Mouse (Mus musculus) embryonic facial prominence, embryonic 10.5 days (tissue): ENCODE data around the gene Ptbp1. TPM values are rescaled to one million over a fixed set of nuclear protein-coding genes. Genes with fewer than 3 reads are reported as not detected.

ENCODE experiments used
- DNase-seq: peaks from one replicate; pipeline ENCODE4 v3.0.0-alpha.2; 2017; ENCODE audit warnings: low spot score
- H3K27ac ChIP-seq: fragments of 300-500 bp; sonication (generic); replicated peaks from 2 replicates; pipeline ENCODE4 v1.5.1; 2016; ENCODE audit warnings: mild to moderate bottlenecking
- H3K27me3 ChIP-seq: fragments of 300-500 bp; sonication (generic); replicated peaks from 2 replicates; pipeline ENCODE4 v1.6.1; 2016; ENCODE audit warnings: low read depth, mild to moderate bottlenecking; ENCODE audit not compliant: poor library complexity, severe bottlenecking
- H3K36me3 ChIP-seq: fragments of 300-500 bp; sonication (generic); replicated peaks from 2 replicates; pipeline ENCODE4 v1.6.1; 2016; ENCODE audit warnings: mild to moderate bottlenecking, moderate library complexity
- H3K4me1 ChIP-seq: fragments of 300-500 bp; sonication (generic); 2 replicates; pipeline ENCODE4 v1.6.1; 2016
- H3K4me3 ChIP-seq: fragments of 300-500 bp; sonication (generic); 2 replicates; pipeline ENCODE4 v1.5.1; 2016; ENCODE audit warnings: mild to moderate bottlenecking, moderate library complexity
- H3K9me3 ChIP-seq: fragments of 300-500 bp; sonication (generic); 2 replicates; pipeline ENCODE4 v1.6.1; 2016; ENCODE audit warnings: mild to moderate bottlenecking
- WGBS: fragments of 180-500 bp; shearing (Covaris S2); methylation state at CpG from one replicate; pipeline ENCODE4 v1.1.7; 2016; 5-methylcytosine and 5-hydroxymethylcytosine counted together
- polyA plus RNA-seq: library from polyadenylated mRNA; unstranded; fragments of >200 nt; fragmentation: Nextera tagmentation; extraction: Ambion mirVana; gene quantifications from 2 replicates; pipeline ENCODE4 v1.2.1, GENCODE M21; 2016

The Ptbp1 gene
- polyA plus RNA-seq, 1 experiment from 2014 or later: 406 TPM

DNA sequence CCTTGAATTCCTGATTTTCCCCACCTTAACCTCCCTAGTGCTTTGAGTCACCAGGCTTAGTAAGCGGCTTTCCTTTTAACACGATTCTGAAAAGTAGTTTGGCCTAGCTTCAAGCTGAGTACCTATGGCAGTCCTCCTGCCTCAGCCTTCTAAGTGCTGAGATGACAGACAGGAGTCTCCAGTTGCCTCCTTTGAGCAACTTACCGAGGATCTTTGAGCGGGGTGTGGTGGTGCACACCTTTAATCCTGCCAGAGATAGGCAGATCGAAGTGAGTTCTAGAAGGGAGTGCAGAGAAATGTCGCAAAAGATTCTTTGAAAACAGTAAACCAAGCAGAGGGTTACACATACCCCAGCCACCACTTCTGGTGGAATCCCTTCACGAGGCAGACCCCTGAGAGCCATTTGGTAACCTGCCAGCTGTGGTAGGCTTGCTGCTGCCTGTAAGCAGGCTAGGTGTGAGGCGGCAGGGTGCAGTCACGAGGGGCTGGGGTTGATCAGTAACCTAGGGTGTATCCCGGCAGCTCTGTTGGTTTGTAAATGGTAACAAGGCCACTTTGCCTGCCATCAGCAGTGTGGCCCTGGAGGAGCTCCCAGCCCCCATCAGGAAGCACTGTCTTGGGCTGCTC lies 1.4 kb downstream of the Ptbp1 start:
- H3K4me1 ChIP-seq: peaks cover 68% of the 10 kb centered on the region
- peak overlapping the region; percentile 100 for H3K27ac ChIP-seq

DNA sequence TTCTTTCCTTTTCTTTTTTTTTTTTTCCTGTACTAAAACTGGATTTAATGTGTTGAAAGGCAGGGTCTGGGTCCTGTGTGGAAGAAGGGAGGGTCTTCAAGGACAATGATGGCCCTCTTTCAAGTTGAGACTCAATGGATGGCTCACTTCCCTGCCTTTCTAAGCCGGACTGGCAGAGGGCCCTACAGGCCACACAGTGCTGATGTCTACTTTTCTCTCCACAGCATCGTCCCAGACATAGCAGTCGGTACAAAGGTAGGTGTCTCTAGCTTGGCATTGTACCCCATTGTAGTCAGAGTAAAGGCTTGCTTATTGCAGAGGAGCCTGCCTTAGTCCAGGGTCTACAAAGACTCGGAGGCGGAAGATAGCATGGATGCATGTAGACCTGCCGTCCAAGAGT lies 2.1 kb downstream of the Ptbp1 start:
- peaks cover 64% of the 10 kb centered on the region for H3K4me1 ChIP-seq
- WGBS: 61% methylated on average over 6 of the region's 6 CpGs
- H3K27me3 ChIP-seq: no peaks in the 10 kb centered on the region
- H3K4me3 ChIP-seq: peak overlapping the region; percentile 99
- no peaks in the 10 kb centered on the region for H3K9me3 ChIP-seq
- H3K36me3 ChIP-seq: peaks cover 61% of the 10 kb centered on the region
- H3K27ac ChIP-seq: peak overlapping the region; percentile 100
- DNase-seq: no peak

More for the DNA sequence above, 1.4 kb downstream of the Ptbp1 start:
- H3K36me3 ChIP-seq: peaks cover 61% of the 10 kb centered on the region
- no peaks in the 10 kb centered on the region for H3K27me3 ChIP-seq
- no peaks in the 10 kb centered on the region for H3K9me3 ChIP-seq
- peak; percentile 36 for DNase-seq
- 7% methylated on average over 10 of the region's 10 CpGs for WGBS
- H3K4me3 ChIP-seq: peak overlapping the region; percentile 99

DNA sequence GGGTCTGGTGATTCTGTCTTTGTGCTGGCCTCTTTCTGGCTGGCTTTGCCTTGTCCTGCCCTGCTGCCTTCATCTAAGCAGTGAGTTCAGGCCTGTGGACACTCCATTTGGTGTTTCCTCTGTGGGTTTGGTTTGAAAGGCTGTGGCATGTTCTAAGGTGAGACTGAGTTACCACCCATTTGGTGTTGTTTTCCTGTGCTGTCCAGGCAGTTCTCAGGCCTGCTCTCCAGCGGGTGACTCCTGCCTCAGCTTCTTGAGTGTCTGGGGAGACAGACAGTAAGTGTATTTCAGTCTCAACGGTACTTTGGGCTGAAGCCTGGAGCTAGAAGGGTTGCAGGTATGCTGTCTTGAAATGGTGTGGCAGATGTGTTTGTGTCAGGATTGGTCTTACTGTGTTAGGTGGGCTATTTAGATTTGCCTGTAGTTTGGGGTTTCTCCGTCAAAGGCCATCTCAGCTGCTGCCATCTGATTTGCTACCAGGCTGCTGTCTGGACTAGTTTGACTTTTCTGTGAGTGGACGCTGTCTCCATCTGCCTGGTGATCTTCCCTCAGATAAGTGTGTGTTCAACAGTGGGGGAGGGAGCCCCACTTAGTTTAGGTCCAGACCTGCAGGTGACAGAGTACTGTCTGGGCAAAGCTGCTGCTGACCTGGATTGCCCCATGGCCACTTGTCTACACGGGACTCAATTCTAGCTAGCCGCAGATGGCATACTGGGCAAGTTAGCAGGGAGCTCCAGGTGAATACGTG lies 2.7 kb downstream of the Ptbp1 start:
- no peaks in the 10 kb centered on the region for H3K27me3 ChIP-seq
- H3K4me1 ChIP-seq: peaks cover 58% of the 10 kb centered on the region
- H3K36me3 ChIP-seq: peaks cover 64% of the 10 kb centered on the region
- WGBS: 70% methylated on average over 7 of the region's 7 CpGs
- peak overlapping the region; percentile 100; the same call in 1 of the 2 replicates for H3K27ac ChIP-seq
- no peaks in the 10 kb centered on the region for H3K9me3 ChIP-seq
- DNase-seq: no peak
- H3K4me3 ChIP-seq: peak overlapping the region; percentile 99

DNA sequence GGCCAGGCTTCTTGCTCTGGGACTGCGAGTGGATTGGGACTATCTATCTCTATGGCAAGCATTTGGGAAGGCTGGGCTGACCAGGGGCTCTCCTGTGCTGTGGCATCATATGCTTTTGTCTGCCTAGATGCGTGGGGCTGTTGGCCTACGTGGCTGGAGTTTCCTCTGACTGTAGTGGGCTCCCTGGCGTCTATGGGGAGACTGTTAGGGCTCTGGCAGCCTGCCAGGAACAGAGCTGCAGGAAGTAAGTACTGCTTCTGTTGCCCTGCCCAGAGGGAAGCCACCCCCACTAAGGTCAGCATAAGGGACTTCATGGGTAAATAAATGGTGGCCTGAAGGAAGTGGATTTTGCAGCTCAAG lies 3.2 kb downstream of the Ptbp1 start:
- 72% methylated on average over 4 of the region's 4 CpGs for WGBS
- H3K4me1 ChIP-seq: peaks cover 52% of the 10 kb centered on the region
- DNase-seq: no peak
- H3K27me3 ChIP-seq: no peaks in the 10 kb centered on the region
- H3K9me3 ChIP-seq: no peaks in the 10 kb centered on the region
- H3K4me3 ChIP-seq: peak overlapping the region; percentile 99
- H3K36me3 ChIP-seq: peaks cover 70% of the 10 kb centered on the region
- H3K27ac ChIP-seq: 0 out of 2 replicates have a peak overlapping the region, but pooled peaks have one; percentile 12

DNA sequence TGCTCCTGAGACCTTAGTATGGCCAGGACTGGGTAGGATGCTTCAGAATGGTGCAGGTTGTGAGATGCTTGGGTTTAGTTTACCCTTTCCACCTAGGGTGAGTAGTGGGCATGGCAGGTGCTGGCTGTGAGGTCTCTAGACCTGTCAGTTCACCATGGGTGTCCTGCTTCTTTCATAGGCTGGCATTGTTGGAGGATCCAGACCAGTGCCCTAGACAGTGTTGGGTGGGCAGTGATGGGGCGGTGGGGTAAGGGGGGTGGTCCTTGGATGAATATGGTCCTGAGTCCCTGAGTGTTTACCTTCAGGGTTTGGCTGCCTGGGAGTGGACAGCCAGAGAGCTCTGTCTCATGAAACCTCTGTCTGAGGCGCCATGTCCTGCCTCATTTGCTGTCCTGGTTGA lies 3.7 kb downstream of the Ptbp1 start:
- Histone ChIP-seq H3K9me3 (no peaks in the 10 kb centered on the region), H3K27me3 (no peaks in the 10 kb centered on the region), H3K36me3 (peaks cover 74% of the 10 kb centered on the region), H3K27ac (no peak overlapping the region), H3K4me3 (peak overlapping the region; percentile 99), H3K4me1 (peaks cover 48% of the 10 kb centered on the region)
- DNase-seq: no peak
- 87% methylated on average over 2 of the region's 2 CpGs for WGBS

DNA sequence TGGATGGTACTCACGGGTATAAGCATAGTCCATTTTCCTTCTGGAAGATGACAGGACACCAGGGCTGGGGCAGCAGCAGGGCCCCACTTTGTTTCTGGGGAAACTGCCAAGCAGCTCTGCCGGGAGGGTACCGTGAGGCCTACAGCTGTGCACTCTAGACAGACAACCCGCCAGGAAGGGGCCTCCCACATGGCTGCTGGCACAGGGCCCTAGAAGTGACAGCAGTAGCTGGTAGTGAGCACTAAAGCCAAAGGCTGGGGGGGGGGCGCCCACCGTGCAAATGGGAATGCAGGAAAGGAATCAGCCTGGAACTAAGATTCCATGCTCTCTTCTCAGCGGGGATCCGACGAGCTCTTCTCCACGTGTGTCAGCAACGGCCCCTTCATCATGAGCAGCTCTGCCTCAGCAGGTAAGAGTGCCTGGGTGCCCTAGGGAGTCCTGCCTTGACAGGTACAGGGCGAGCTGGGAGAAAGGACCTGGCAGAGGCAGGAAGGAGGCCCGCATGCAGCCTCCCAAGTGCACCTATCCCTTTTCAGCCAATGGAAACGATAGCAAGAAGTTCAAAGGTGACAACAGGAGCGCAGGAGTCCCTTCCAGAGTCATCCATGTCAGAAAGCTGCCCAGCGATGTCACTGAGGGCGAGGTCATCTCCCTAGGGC lies 4.3 kb downstream of the Ptbp1 start:
- WGBS: 76% methylated on average over 17 of the region's 17 CpGs
- Histone ChIP-seq H3K36me3 (peaks cover 81% of the 10 kb centered on the region), H3K4me1 (peaks cover 41% of the 10 kb centered on the region), H3K27me3 (no peaks in the 10 kb centered on the region), H3K27ac (no peak overlapping the region), H3K4me3 (peak overlapping the region; percentile 99), H3K9me3 (no peaks in the 10 kb centered on the region)
- DNase-seq: no peak

DNA sequence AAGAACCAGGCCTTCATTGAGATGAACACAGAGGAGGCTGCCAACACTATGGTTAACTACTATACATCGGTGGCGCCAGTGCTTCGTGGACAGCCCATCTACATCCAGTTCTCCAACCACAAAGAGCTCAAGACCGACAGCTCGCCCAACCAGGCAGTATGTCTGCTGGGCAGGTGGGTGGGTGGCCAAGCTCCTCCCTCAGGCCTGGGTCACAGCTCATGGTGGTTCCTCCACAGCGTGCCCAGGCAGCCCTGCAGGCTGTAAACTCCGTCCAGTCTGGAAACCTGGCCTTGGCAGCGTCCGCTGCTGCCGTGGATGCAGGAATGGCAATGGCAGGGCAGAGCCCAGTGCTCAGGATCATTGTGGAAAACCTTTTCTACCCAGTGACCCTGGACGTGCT lies 4.9 kb downstream of the Ptbp1 start:
- Histone ChIP-seq H3K4me1 (peaks cover 40% of the 10 kb centered on the region), H3K9me3 (no peaks in the 10 kb centered on the region), H3K36me3 (peaks cover 86% of the 10 kb centered on the region), H3K4me3 (peak overlapping the region; percentile 21; the same call in 1 of the 2 replicates), H3K27me3 (no peaks in the 10 kb centered on the region), H3K27ac (no peak overlapping the region)
- no peak for DNase-seq
- WGBS: 88% methylated on average over 11 of the region's 11 CpGs

DNA sequence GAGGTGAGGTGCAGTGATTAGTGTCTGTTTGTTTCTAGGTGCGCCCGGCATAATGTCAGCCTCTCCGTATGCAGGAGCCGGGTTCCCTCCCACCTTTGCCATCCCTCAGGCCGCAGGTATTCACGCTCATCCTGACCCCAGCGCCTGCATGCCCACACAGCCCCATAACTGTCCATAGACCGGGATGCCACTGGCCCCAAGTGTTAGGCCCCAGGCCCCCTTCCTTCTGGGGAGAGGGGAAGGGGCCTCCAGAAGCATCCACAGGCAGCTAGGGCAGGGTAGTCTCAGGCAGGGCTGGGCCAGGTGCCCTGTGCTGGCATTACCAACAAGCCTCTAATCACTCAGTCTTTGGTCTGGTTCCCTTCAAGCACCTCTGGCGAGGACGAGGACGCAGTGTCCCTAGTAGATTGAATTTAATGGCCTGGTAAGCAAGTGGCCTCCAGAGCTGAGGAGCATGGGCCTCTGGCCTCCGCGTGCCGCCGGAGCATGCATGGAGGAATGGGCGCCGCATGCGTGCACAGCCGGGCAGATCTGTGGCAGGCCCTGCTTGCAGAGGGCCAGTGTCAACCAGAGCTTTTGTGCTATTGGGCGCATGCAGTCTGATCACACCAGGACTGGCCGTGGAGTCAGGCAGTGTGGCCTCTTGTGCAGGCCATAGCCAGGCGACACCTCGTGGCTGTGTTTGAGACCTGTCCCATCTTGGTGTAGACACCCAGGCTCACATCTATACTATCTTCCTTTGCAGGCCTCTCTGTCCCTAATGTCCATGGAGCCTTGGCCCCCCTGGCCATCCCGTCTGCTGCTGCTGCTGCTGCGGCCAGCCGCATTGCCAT lies 6.1 kb downstream of the Ptbp1 start:
- no peaks in the 10 kb centered on the region for H3K27me3 ChIP-seq
- peaks cover 98% of the 10 kb centered on the region for H3K36me3 ChIP-seq
- 93% methylated on average over 26 of the region's 26 CpGs for WGBS
- H3K4me1 ChIP-seq: peaks cover 47% of the 10 kb centered on the region
- DNase-seq: no peak
- H3K9me3 ChIP-seq: no peaks in the 10 kb centered on the region
- H3K27ac ChIP-seq: no peak overlapping the region
- 0 out of 2 replicates have a peak overlapping the region, but pooled peaks have one; percentile 29 for H3K4me3 ChIP-seq

DNA sequence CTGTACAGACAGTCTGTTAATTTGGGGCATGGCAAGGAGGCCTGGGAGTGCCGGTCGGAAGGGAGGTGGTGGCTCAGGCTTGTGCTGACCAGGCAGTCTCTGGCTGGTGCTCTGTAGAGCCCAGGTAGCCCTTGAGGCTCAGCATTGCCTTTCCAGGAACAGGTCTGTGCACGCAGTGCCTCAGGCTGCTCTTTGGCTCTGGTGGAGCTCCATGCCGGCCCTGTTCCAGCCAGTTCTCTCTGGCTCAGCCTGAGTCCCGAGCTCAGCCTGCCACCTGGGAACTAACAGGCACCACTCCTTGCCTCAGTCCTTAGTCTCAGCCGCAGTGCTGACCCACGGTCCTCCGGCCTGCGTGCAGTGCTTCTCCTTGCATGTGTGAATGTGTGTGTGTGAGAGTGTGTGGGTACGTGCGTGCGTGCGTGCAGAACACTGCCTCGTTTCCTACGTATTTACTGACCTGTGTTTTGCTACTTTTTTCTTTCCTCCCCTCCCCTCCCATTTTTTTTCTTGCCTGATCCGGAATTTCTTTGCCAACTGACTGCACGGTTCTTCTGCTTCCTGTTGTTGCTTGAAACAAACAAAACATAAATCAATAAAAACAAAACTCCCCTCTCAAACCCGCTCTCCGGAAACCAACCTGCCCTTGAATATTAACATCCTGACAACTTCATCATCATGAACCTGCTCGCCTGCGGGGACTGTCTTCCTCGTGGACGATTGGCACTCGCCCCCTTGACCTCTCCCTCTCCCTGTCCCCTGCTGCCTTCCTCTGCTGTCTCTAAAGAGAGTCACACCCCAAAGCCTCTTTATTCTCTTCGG lies 7.2 kb downstream of the Ptbp1 start:
- H3K4me1 ChIP-seq: peaks cover 45% of the 10 kb centered on the region
- H3K36me3 ChIP-seq: peaks cover 100% of the 10 kb centered on the region
- H3K4me3 ChIP-seq: no peak overlapping the region
- DNase-seq: peak; percentile 45
- H3K9me3 ChIP-seq: no peaks in the 10 kb centered on the region
- no peak overlapping the region for H3K27ac ChIP-seq
- H3K27me3 ChIP-seq: no peaks in the 10 kb centered on the region
- WGBS: 85% methylated on average over 25 of the region's 25 CpGs

DNA sequence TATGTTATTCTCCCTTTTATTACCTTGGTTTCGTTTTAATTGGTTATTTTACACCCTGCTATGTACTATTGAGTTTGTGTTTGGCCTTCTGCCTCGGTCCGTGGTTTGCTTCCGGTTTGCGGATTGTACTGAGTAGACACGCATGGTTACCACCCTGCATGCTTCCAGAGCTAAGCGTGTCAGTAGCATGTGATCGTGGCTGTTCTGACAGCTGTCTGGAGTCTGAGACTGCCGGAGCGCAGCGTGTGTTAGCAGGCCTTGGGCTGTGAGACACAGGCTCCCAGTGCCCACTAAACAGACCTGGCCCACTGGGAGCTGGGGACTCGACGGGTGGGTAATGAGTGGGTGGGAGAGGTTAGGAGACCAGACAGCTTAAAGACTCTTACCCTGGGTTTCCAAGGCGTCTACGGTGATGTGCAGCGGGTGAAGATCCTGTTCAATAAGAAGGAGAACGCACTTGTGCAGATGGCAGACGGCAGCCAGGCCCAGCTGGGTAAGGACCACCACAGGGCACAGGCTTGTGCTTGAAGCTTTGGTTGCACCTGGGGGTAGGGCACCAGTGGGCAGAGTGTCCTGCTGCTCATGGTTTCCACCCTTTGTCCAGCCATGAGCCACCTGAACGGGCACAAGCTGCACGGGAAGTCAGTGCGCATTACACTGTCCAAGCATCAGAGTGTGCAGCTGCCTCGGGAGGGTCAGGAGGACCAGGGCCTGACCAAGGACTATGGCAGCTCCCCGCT lies 8.0 kb downstream of the Ptbp1 start:
- no peaks in the 10 kb centered on the region for H3K9me3 ChIP-seq
- H3K4me1 ChIP-seq: peaks cover 41% of the 10 kb centered on the region
- peaks cover 100% of the 10 kb centered on the region for H3K36me3 ChIP-seq
- DNase-seq: no peak
- H3K4me3 ChIP-seq: peak overlapping the region; percentile 19
- 94% methylated on average over 23 of the region's 23 CpGs for WGBS
- no peak overlapping the region for H3K27ac ChIP-seq
- H3K27me3 ChIP-seq: no peaks in the 10 kb centered on the region

DNA sequence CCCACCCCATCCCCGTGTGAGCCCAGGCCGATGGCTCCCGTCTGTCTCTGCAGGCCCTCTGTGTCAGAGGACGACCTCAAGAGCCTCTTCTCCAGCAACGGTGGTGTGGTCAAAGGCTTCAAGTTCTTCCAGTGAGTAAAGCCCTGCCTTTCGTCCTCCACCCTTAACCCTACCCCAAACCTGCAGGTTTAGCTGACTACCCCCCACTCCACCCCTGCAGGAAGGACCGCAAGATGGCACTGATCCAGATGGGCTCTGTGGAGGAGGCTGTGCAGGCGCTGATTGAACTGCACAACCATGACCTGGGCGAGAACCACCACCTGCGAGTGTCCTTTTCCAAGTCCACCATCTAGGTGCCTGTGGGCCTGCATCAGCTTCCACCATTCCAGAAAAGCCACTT lies 8.7 kb downstream of the Ptbp1 start:
- Histone ChIP-seq H3K9me3 (no peaks in the 10 kb centered on the region), H3K4me3 (no peak overlapping the region), H3K36me3 (peaks cover 98% of the 10 kb centered on the region), H3K4me1 (peaks cover 36% of the 10 kb centered on the region), H3K27ac (no peak overlapping the region), H3K27me3 (no peaks in the 10 kb centered on the region)
- 83% methylated on average over 10 of the region's 10 CpGs for WGBS
- DNase-seq: no peak
